Mouse (Mus musculus): ENCODE measurements at regions not wholly inside any gene's neighbourhood (a gene's known extent, or its start where the extent isn't known, plus 50 kb on each side); places are given as distances from the start of the nearest gene placed in this dataset.
"Not testable (repeated sequence)": the region's sequence is repeated elsewhere in the genome, so short reads cannot be mapped to it uniquely, and the experiment has no call there.

DNA sequence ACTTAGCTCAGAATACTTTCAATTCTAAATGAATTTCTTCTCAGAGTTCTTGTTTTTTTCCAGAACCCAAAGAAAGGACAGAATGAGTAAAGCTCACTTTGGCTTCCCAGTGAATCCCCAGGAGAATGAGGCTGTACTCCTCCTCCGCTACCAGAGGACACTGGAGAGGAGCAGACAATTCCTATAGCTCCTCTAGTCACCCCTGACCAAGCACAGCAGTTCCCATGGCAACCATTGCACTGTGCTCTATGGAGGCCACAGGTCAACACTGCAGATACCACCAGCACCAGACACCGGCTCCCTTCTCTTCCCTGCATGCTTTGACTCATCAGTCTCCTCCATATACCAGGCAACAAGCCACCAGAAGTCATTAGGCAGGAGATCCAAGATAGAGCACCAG is 447.6 kb upstream of the Arid1b start:
- DNase-seq (ENCODE audit: low read depth, low spot score) = no peak

DNA sequence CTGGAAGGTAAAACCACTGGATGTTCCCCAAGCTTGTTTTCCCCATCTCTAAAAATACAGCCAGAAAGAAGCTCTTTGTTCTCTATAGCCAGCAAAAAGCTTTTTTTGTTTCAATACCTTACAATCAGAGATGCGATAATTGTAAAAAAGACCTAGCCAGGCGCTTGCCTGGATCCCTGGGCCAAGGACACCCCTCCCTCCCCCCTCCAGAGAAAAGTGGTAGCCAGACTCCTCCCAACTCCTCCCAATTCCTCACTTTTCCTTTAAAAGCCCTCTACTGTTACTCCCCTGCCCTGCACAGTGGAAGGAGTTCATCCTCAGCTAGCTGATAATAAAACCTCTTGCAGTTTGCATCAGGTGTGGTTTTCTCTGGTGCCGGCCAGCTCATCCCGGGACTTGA is 441.1 kb upstream of the Arid1b start:
- DNase-seq (ENCODE audit: low read depth, low spot score) = not testable (repeated sequence)

DNA sequence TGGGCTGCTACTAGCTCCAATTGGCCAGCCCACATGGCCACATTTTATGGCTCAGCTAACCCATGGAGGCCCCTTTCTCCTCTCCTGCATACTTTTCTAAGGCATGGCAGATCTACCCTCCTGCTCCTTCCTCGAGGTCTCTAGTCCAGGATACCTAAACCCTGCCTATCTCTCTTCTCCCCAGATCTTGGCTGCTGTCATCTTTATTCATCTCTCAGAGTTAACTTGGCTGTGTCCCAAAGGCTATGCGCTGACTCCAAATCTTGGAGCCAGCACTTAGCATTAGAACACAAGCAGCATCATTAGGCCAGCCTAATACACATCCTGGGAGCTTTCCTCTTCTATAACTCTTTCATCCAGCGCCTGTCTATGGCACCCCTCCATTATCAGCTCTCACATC is 430.5 kb upstream of the Arid1b start:
- DNase-seq (ENCODE audit: low read depth, low spot score) = no peak

DNA sequence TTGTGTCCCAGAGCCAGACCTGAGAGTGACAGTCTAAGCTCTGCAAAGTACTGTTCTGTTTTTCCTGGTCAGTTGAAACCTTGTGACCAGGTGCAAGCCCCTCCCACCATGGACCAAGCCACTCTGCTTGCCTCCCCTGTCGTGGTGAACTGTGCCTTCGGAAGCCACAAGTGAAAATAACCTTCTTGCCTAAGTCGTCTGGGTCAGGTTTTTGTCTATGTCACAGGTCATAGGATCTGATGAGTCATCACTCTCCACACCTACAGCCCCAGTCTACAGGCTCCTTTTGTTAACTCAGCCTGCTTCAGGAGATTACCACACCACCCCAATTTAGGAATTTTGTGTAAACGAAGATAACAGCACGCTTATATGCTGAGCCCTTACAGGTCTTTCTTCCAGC is 417.2 kb upstream of the Arid1b start:
- no peak for DNase-seq (ENCODE audit: low read depth, low spot score)

DNA sequence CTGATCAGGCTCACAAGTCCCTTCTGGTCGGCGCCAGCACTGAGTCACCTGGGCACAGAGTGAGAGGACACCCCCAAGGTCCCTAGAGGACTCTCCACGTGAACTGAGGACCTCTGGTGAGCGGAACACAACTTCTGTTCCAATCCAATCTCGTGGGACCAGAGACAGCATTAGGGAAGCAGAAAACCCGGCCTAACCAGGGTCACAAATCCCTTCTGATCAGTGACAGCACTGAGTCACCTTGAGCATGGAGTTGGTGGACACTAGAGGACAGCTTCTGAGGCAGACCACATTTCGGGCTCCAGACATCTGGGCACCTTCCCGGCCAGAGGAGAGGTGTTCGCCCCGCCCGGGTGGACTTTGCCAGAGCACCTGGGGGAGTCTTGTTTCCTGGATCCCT is 412.3 kb upstream of the Arid1b start:
- no peak for DNase-seq (ENCODE audit: low read depth, low spot score)

DNA sequence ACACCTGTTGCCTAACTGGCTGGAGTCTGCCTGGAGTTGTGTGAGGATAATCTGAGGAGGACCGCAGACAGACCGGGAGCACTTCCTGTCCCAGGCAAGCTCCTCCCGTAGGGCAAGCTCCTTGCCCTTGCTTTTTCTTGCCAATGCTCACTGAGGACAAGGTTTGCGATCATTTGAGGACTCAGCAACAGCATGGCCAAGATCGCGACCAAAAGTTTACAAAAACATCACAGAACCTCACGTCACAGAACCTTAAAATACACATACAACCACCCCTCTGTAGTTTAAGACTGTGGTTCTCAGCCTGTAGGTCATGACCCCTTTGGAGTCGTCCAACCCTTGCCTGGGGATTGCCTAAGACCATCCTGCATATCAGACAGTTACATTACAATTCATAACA is 383.7 kb upstream of the Arid1b start:
- DNase-seq (ENCODE audit: low read depth, low spot score) = no peak

DNA sequence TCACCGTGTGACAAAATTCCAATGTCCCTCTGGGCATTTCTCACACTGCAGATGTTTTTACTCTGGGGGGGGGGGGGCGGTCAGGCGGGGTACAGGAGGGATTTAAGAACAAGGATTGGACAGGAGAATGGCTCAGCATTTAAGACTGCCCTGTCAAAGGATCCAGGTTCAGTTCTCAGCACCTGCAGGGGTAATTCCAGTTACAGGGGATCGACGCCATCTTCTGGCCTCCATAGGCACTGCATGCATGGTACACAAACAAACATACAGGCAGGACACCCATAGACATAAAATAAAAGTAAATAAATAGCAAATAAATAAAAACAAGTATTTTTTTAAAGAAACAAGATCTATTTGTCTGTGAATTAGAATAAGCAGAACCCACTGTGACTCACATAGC is 383.1 kb upstream of the Arid1b start:
- DNase-seq (ENCODE audit: low read depth, low spot score) = peak; percentile 48

DNA sequence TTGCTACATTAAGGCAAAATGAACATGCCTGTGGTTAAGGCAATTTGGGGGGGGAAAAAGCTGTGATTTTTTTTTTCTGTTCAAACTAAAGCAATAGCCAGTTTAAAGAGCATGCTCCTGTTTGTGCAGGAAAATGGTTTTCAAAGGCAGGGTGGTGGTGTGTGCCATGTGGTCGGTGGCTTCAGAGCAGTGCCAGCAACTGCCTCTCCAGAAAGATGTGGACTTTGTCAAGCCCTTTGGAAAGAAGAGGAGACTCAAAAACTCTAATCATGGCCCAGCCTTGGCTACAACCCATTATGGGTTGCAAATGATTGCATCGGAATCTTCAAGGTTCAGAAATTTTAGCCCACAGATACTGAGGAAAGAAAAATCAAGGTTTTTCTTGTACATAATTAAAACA is 382.4 kb upstream of the Arid1b start:
- no peak for DNase-seq (ENCODE audit: low read depth, low spot score)

DNA sequence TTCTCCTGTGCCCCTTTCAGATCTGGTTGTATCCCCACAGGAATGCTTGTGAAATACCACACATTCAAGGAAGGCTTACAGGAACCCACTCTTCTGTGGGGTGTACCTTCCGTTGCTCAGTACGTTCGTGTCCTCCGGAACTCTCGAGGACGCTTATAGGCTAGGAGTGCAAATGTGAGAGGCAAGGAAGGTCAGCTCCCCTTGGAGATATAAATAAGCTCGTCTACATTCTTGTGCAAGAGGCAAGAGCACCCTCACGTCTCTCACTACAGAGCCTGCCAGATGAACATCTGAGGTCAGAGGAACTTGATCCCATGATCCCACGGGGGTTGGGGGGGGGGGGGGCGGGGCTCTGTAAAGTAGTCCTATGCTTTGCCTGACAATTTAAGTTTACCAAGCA is 382.0 kb upstream of the Arid1b start:
- no peak for DNase-seq (ENCODE audit: low read depth, low spot score)

DNA sequence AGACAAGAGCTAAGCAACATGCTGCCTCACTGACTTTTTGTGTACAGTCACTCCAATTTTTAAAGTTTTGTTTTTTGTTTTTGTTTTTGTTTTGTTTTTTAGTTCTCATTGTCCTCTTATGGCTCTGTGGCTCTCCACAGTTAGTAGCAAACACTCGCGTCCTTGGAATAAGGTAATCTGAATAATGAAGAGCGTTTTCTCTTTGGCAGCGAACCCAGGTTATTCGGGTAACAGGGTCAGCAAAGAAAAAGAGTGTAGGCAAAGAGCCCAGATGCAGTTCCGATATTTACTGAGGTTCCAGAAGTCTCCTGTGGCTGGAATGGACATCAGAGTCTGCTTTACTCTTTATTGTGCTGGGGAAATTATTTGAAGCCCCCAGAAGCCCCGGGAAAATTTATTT is 381.4 kb upstream of the Arid1b start:
- no peak for DNase-seq (ENCODE audit: low read depth, low spot score)

DNA sequence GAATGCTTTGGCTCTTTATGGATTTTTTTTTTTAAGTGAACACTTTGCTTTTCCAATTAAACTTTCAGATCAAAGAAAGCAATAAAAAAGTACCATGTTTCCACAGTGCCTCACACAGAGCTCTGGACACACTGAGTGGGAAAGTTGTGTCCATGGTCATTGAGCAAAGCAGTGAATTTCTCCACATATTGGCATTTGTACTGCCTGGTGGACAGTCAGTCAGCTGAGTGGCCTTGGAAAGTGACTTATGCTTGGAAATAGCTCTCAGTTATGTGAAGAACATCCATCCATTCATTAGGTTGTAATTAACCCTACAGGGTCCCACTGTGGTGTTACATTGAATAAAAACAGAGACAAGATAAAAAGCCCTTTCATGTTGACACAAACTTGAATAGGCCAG is 373.8 kb upstream of the Arid1b start:
- no peak for DNase-seq (ENCODE audit: low read depth, low spot score)

DNA sequence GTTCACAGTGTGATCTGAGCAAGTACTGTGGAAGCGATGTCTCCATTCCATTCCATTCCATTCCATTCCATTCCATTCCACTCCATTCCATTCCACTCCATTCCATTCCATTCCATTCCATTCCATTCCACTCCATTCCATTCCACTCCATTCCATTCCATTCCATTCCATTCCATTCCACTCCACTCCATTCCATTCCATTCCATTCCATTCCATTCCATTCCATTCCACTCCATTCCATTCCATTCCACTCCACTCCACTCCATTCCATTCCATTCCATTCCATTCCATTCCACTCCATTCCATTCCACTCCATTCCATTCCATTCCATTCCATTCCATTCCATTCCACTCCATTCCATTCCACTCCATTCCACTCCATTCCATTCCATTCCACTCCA is 368.0 kb upstream of the Arid1b start:
- not testable (repeated sequence) for DNase-seq (ENCODE audit: low read depth, low spot score)

DNA sequence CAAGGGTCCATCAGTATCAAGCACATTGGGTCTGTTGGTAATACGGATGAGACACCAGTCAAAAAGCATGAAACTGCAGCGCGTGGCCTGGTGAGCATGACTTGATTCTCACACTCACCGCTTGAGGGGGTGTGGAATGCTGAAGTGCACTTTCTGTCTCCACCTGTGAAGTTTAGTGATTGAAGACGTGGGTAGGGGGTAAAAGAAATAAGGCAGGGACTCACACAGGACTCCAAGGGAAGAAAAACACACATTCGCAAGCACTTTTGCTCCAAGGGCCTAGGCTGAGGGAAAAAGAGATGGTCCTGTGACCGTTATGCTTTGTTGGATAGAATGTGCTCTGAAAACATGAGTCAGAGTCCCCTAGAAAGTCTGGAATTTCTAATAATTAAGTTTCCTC is 366.6 kb upstream of the Arid1b start:
- DNase-seq (ENCODE audit: low read depth, low spot score) = no peak

DNA sequence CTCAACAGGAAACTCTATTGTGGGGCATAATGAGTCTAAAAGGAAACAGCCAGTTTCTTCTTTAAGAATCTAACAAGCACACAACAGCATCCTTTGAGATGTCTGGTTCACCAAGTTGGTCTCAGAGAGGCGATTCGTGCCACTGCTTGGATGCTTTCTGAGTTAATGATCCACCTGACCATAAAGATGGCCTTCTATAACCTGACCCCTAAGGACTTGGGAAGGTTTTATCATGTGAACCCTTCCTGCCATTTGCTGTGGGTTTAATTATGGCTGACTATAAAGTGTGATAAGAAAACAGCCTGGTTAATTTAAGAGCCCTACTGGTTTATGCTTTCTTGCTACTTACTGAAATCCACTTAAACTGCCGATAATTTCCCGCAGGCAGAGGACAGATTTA is 363.0 kb upstream of the Arid1b start:
- DNase-seq (ENCODE audit: low read depth, low spot score) = no peak

DNA sequence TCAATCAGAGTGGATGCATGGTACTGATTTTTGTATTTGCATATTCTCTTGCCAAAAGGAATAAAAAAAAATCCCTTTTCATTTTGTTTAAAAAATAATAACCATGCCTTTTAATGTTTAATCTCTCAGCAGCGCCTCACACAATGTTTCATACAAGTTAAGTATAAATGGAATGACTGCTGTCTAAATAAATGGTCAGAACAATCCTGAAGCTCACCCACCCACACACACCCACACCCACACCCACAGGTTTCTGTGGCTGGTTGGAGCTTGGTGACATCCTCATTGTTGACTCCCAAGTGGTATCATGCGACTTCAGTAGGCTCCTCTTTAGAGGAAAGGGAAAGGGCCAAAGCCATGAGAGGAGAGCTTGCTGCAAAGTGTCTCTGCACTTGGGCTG is 361.6 kb upstream of the Arid1b start:
- no peak for DNase-seq (ENCODE audit: low read depth, low spot score)

DNA sequence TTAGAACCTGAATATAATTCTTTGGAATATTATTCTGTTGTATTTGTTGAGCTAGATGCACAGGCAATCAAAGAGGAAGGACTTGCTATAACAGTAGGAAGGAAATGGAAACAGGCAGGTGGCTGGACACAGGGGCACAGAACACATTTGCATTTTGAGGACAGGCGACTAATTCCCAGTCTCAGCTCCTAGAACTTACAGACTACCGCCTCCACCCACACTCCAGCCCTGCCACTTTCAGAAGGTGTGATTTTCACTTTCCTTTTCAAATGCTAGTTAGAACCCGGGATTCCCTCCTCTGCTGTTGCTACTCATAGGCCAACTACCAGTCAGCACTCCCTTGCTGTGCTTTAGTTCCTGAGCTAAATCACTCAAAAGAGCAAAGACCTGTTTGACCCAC is 360.4 kb upstream of the Arid1b start:
- DNase-seq (ENCODE audit: low read depth, low spot score) = peak; percentile 40

DNA sequence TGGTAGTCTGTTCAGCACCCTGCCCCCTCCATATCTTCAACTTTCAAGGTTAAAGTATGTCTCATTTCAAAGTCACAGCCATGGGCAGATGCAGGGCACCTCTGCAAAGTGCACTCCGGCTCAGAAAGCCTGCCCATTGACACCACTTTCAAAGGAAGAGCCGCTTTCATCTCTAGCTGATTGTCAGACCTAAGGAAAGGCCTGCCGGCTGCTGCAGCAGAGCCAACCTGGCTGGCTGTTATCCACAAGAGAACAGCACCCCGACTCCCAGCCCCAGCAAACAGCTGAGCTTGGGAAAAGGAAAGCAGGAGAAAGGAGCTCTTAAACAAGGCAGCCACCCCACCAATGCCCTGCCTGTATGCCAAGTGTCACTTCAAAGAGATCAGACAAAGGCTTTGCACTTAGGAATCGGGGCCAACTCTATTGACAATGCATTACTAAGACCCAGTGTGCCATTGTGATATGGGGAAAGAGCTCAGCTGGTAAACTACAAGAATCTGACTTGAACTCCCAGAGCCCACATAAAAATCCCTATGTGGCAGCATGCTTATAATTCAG is 357.3 kb upstream of the Arid1b start:
- DNase-seq (ENCODE audit: low read depth, low spot score) = no peak

DNA sequence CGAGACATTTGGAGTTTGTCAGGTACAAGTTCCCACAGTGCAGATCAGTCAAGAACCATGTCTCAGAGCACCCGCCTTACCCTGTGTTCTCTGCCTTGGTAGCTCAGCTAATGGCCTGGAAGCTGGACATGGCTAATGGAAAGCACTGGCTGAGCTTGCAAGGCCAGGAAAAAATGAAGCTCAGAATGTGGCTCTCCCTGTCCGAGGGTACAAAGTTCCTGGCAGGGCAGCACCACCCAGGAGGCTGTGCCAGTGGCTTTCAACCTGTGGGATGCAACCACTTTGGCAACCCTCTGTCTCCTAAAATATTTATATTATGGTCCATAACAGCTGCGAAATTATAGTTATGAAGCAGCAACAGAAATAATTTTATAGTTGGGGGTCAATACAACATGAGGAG is 354.6 kb upstream of the Arid1b start:
- no peak for DNase-seq (ENCODE audit: low read depth, low spot score)

DNA sequence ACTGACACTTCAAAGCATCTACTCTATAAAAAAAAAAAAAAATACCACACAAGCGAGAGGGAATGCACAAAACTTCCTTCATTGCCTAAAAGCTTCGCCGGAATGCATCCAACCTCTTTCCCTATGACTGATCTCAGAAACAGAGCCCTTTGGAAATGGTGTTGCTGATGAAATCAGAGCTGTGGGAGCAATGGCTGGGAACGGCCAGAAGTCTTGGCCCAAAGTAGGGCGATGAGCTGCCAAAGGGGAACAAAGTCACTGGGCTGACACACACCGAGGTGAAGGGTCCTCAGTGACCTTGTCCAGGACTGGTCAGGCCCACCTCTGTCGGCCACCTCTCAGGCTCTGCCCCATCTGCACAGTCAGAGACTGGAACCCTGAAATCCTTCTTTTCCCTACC is 353.6 kb upstream of the Arid1b start:
- no peak for DNase-seq (ENCODE audit: low read depth, low spot score)

DNA sequence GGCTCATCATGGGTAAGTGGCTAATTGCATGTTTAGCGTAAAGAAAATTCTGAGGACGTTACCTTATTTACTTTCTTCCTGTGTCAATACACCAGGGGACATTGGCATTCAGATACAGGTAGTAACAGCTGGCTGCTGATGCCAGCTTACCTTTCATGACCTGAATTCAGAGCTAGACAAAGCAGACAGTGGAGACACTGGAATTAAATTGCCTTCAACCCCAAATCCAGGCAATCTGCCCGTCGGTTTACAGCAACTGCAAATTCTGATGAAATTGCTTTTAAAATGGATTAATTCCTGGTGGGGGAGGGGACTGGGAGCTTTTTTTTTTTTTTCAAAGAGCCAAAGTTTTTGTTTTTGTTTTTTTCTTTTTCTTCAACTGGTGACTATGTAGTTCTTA is 353.0 kb upstream of the Arid1b start:
- DNase-seq (ENCODE audit: low read depth, low spot score) = no peak

DNA sequence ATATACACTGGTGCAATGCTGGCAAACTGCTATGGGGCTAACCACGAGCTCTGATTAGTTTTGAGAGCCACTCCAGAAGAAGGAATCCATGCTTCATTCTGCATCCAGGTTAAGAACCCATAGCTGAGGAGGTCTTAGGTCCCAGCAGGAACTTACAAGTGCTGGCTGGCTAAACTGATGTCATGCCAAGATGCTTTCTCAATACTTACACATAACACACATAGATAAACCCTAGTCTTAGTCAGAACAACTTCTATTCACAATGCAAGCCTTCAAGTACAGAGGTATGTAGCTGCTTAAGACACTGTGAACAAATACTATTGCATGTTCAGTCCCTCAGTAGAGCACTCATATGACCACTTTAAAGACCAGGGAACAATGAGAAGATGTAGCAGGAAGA is 352.1 kb upstream of the Arid1b start:
- no peak for DNase-seq (ENCODE audit: low read depth, low spot score)

DNA sequence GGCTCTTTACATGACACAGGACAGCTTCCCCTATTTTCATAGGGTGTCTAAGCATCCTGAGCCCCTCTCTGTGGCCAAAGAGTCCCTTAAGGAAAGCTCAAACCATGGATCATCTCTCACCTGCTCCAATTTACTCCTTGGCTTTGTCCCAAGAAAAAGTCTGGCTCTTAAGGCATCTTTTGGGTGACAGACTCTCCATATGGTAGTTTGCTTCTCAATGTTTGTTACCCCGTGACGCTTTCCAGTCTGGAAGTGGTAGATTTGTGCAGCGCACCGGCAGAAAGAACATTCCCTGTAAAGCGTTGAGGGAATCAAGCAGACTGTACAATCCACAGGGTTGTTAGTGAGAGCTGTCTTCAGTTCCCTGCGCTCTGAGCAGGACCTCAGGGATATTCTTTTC is 350.8 kb upstream of the Arid1b start:
- no peak for DNase-seq (ENCODE audit: low read depth, low spot score)

DNA sequence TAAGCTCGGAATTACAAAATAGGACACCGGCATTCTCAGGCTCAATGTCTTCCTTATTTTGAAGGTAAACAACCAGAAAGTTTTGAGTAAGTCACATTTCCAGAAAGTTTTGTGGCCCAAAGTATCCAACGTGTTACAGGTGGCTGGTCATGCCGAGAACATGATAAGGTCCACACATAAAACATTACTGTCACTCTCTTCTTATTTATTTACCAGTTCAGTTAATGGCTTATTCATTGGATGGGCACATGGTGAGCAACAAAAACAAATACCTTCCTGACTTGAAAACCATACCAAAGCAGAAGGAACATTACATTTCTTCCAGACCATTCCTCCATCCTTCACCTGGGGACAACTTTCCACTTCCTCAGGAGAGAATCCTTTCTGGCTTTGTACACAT is 345.5 kb upstream of the Arid1b start:
- no peak for DNase-seq (ENCODE audit: low read depth, low spot score)

DNA sequence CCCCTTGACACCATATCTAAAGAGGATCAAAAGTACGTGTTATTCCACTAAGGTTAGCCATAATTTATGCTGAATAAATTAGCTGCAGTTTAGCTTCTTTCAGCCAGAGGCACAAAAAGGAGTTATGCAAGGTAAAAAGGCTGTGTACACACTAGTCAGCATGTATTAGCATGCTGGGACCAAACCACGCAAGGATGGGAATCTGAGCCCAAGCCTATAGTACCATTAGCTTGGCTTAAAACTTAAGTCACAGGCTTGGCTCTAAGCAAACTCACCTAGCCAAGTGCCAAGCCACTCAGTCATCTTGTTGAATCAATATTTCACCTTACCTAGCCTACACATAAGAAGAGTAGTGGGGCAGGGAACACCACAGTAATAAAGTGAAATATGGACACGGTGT is 339.9 kb upstream of the Arid1b start:
- no peak for DNase-seq (ENCODE audit: low read depth, low spot score)

DNA sequence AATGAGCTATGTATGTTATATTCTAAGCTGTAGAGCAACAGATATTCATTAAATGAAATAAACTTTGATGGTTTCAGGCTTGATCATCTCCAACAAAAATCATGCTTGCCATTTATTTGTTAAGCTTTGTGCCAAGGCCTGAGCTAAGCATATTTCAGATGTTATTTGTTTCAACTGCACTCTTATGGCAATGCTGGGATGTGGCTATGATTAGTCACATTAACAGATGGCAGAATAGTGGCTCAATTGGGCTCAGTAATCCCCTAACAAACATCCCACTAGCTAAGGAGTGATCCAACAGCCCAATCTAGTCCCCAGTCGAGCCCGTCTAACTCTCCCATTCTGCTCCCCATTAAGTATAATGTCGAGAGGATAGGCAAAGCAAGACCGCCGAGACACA is 332.1 kb upstream of the Arid1b start:
- DNase-seq (ENCODE audit: low read depth, low spot score) = no peak

Measured in ZHBTc4 (cell line).